Mouse (Mus musculus) E14TG2a.4 (cell line): ENCODE measurements at regions not wholly inside any gene's neighbourhood (a gene's known extent, or its start where the extent isn't known, plus 50 kb on each side); places are given as distances from the start of the nearest gene placed in this dataset.

Experiments used
- CTCF ChIP-seq: conservative IDR thresholded peaks from 2 replicates; pipeline ENCODE4 v1.5.1; 2014; ENCODE audit warnings: low read length
- NANOG ChIP-seq: IDR thresholded peaks from 2 replicates; pipeline ENCODE4 v1.6.1; 2014; ENCODE audit warnings: borderline replicate concordance, low read length, mixed read lengths

DNA sequence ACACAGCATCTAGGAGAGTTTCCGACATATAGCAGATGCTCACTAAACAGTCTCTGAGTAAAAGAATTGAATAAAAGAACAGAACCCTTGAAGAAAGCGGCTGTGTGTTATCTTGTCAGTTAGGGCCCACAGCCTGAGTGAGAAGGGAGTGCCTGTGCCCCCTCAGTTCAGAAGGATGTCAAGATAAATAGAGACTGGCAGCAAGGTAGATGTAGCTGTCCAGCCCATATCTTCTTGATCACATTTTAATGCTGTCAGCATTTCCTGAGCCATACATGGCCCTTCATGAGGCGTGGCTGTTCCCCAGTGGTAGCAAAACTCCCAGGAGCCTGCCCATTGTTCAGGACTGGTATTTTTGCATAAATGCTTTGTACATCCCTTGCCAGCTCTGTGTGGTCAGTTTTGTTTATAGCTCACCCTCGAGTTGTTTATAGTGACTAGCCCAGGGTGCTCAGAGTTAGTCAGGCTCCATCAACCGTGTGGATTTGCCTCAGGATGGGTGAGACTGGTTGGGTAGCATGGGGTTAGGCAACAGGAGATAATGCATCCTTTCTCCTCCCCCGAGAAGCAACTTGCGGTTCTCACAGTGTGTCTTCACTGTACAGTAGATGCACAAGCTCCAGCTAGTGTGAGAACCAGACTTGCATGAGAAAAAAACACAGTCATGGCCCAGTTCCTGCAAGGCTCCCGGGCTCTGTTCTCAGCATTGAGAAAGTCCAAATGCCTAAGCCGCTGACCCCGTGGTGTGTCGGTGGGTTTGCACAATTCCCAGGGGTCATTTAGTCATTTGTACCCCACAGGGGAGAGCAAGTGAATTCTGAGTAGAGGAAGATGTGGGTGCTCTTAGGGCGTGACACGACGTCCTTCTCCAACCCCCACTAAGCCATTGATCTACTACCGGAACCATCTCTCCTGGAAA, 216.1 kb upstream of the Map3k1 start:
- TF ChIP-seq CTCF, result no peak
- no peak for TF ChIP-seq NANOG
